In genomic region chr9:63972576-63973290, GRCm38 (mm10) we compare ENCODE assay signal across 17 mouse cellular contexts. TPM values are rescaled to one million over a fixed set of nuclear protein-coding genes. Genes with fewer than 3 reads are reported as not detected.
DNase-seq lines count a peak whose midpoint lies in the region; ATAC-seq lines count a peak whose summit lies in the region.
"Had no signal": no experiment of that assay in that cellular context is flagged by ENCODE, and none has a peak within 500 bp of the region (broad histone marks: within the 10 kb centered on the region; RNA-seq: fewer than 3 reads in every experiment).

No protein-coding gene starts in this region.

- H3K4me1 ChIP-seq in heart, embryonic 11.5 days (ENCODE audit: control insufficient read depth, insufficient read depth, low read length), result peaks cover 94% of the 10 kb centered on the region
- peaks cover 96% of the 10 kb centered on the region for H3K4me1 ChIP-seq in embryonic facial prominence, embryonic 12.5 days
- peaks cover 95% of the 10 kb centered on the region for H3K4me1 ChIP-seq in limb, embryonic 15.5 days

- no peak for DNase-seq in heart, postnatal 14 days
- DNase-seq in kidney, postnatal 10 days, result peak; percentile 17
- DNase-seq in kidney, postnatal 36 days, result no peak
- DNase-seq in thymus, postnatal 14 days, result no peak
- DNase-seq: adrenal gland, postnatal 36 days; cerebellum, adult 9-11 months; gastrocnemius, postnatal 36 days; kidney, adult 18-20 months; lung, postnatal 10 days; right cerebral cortex, postnatal 25 days had no signal

- intact Hi-C loops in heart, postnatal 14 days (cut with DNase I), result loop anchor here (5.0 kb wide), 1 partner anchor 50 kb away; the partner anchor contains the start of gene Smad6

- no peak overlapping the region for H3K4me3 ChIP-seq in heart, embryonic 11.5 days (ENCODE audit: low read depth, low read length)
- H3K4me3 ChIP-seq in embryonic facial prominence, embryonic 12.5 days, result no peak overlapping the region
- no peak overlapping the region for H3K4me3 ChIP-seq in limb, embryonic 15.5 days
- H3K4me3 ChIP-seq: neural tube, embryonic 13.5 days had no signal

- no peak for ATAC-seq in heart, embryonic 11.5 days (replicated peaks; ENCODE audit: insufficient number of reproducible peaks, low FRiP score, low TSS enrichment)
- no peak for ATAC-seq in embryonic facial prominence, embryonic 12.5 days (ENCODE audit: insufficient number of reproducible peaks, insufficient read depth, low FRiP score, low TSS enrichment)
- no peak for ATAC-seq in limb, embryonic 15.5 days (ENCODE audit: insufficient number of reproducible peaks, low FRiP score, low TSS enrichment, low read depth)
- ATAC-seq: hindbrain, embryonic 16.5 days had no signal

- 86% methylated on average over 11 of the region's 11 CpGs for WGBS in heart, embryonic 11.5 days (ENCODE audit: insufficient replicate concordance)
- 95% methylated on average over 11 of the region's 11 CpGs for WGBS in embryonic facial prominence, embryonic 12.5 days
- 91% methylated on average over 11 of the region's 11 CpGs for WGBS in limb, embryonic 15.5 days

- no peak overlapping the region for H3K9ac ChIP-seq in heart, embryonic 11.5 days (ENCODE audit: low read depth, low read length)
- H3K9ac ChIP-seq in embryonic facial prominence, embryonic 12.5 days, result no peak overlapping the region
- no peak overlapping the region for H3K9ac ChIP-seq in limb, embryonic 15.5 days
- H3K9ac ChIP-seq: neural tube, embryonic 13.5 days had no signal

- H3K27ac ChIP-seq in heart, embryonic 11.5 days (ENCODE audit: low read depth, low read length), result peak overlapping the region; percentile 50
- H3K27ac ChIP-seq in embryonic facial prominence, embryonic 12.5 days, result peak overlapping the region; percentile 95
- H3K27ac ChIP-seq in limb, embryonic 15.5 days, result peak overlapping the region; percentile 91
- H3K27ac ChIP-seq: neural tube, embryonic 13.5 days had no signal

- H3K36me3 ChIP-seq in heart, embryonic 11.5 days (ENCODE audit: control insufficient read depth, insufficient read depth, low read length), result 0 out of 2 replicates have a peak, but pooled peaks cover 2% of the 10 kb centered on the region
- peaks cover 12% of the 10 kb centered on the region; the same call in 1 of the 2 replicates for H3K36me3 ChIP-seq in embryonic facial prominence, embryonic 12.5 days
- H3K36me3 ChIP-seq in limb, embryonic 15.5 days, result no peaks in the 10 kb centered on the region
- H3K36me3 ChIP-seq: G1E; neural tube, embryonic 13.5 days had no signal

- no peak overlapping the region for H3K4me2 ChIP-seq in heart, embryonic 11.5 days
- H3K4me2 ChIP-seq in embryonic facial prominence, embryonic 12.5 days (replicated peaks), result no peak overlapping the region
- H3K4me2 ChIP-seq in limb, embryonic 15.5 days, result no peak overlapping the region
- H3K4me2 ChIP-seq: liver, embryonic 11.5 days; neural tube, embryonic 13.5 days had no signal

- no peaks in the 10 kb centered on the region for H3K27me3 ChIP-seq in heart, embryonic 11.5 days (ENCODE audit: control insufficient read depth, insufficient read depth, low read length)
- no peaks in the 10 kb centered on the region for H3K27me3 ChIP-seq in embryonic facial prominence, embryonic 12.5 days
- no peaks in the 10 kb centered on the region for H3K27me3 ChIP-seq in limb, embryonic 15.5 days
- H3K27me3 ChIP-seq: neural tube, embryonic 13.5 days had no signal

- no peaks in the 10 kb centered on the region for H3K9me3 ChIP-seq in heart, embryonic 11.5 days (replicated peaks; ENCODE audit: control insufficient read depth, low read length)
- no peaks in the 10 kb centered on the region for H3K9me3 ChIP-seq in embryonic facial prominence, embryonic 12.5 days
- no peaks in the 10 kb centered on the region for H3K9me3 ChIP-seq in limb, embryonic 15.5 days
- H3K9me3 ChIP-seq: G1E; neural tube, embryonic 13.5 days had no signal

RNA-seq across cellular contexts. Expression of gene Smad6, which starts 49.1 kb away (rescaled TPM):
- polyA plus RNA-seq in heart, embryonic 11.5 days (2014; fragmentation: Nextera tagmentation; extraction: Ambion mirVana), result 30.5 and 31.6 TPM in 2 replicates
- total RNA-seq in heart, postnatal 14 days (2021), result 10 to 100 TPM; 13.6 to 15.5 TPM
- 25.4 and 26.0 TPM in 2 replicates for polyA plus RNA-seq in embryonic facial prominence, embryonic 12.5 days (2016; fragmentation: Nextera tagmentation; extraction: Ambion mirVana)
- polyA plus RNA-seq in limb, embryonic 15.5 days (2015; fragmentation: Nextera tagmentation; extraction: Ambion mirVana), result 7.1 and 9.4 TPM in 2 replicates
